Mouse (Mus musculus): ENCODE data around the gene St3gal2. TPM values are rescaled to one million over a fixed set of nuclear protein-coding genes. Genes with fewer than 3 reads are reported as not detected.

Gene St3gal2
- polyA plus RNA-seq, 1 experiment from 2014 or later, result 11.6 TPM

Small RNA genes within 50 kb of the gene (microRNA-seq; reads per million reads assigned to microRNA genes)
- gene Mir3473d, result 0.42 reads per million

Other genes with a start within 250 kb of the St3gal2 start
- gene Mtss1l, start 198.4 kb upstream of the St3gal2 start, polyA plus RNA-seq (2014; fragmentation: Nextera tagmentation; extraction: Ambion mirVana), result 9.9 and 10.4 TPM in 2 replicates
- 1.2 and 1.5 TPM in 2 replicates for gene Il34, start 114.0 kb upstream of the St3gal2 start, polyA plus RNA-seq (2014; fragmentation: Nextera tagmentation; extraction: Ambion mirVana)
- 66.0 and 72.3 TPM in 2 replicates for gene Cog4, start 73.3 kb upstream of the St3gal2 start, polyA plus RNA-seq (2014; fragmentation: Nextera tagmentation; extraction: Ambion mirVana)
- 149 and 176 TPM in 2 replicates for gene Sf3b3, start 73.1 kb upstream of the St3gal2 start, polyA plus RNA-seq (2014; fragmentation: Nextera tagmentation; extraction: Ambion mirVana)
- 8.2 and 9.6 TPM in 2 replicates for gene Fuk, start 17.4 kb upstream of the St3gal2 start, polyA plus RNA-seq (2014; fragmentation: Nextera tagmentation; extraction: Ambion mirVana)
- 19.8 and 20.4 TPM in 2 replicates for gene Ddx19a, start 77.9 kb downstream of the St3gal2 start, polyA plus RNA-seq (2014; fragmentation: Nextera tagmentation; extraction: Ambion mirVana)
- 7.0 and 7.3 TPM in 2 replicates for gene Ddx19b, start 111.8 kb downstream of the St3gal2 start, polyA plus RNA-seq (2014; fragmentation: Nextera tagmentation; extraction: Ambion mirVana)
- gene Aars, start 113.2 kb downstream of the St3gal2 start, polyA plus RNA-seq (2014; fragmentation: Nextera tagmentation; extraction: Ambion mirVana), result 52.7 and 55.5 TPM in 2 replicates
- 27.7 and 34.5 TPM in 2 replicates for gene Exosc6, start 136.4 kb downstream of the St3gal2 start, polyA plus RNA-seq (2014; fragmentation: Nextera tagmentation; extraction: Ambion mirVana)
- gene Clec18a, start 172.5 kb downstream of the St3gal2 start, polyA plus RNA-seq (2014; fragmentation: Nextera tagmentation; extraction: Ambion mirVana), result not detected in 2 replicates
- gene Pdpr, start 174.7 kb downstream of the St3gal2 start, polyA plus RNA-seq (2014; fragmentation: Nextera tagmentation; extraction: Ambion mirVana), result 6.3 and 7.1 TPM in 2 replicates

Data from intestine, embryonic 14.5 days (tissue).